Mouse (Mus musculus) adipocyte (in vitro differentiated cells): ENCODE results near the gene Slc4a4.
A peak's percentile ranks its signal among the peaks of the same experiment; 100 is the strongest.

ENCODE experiments used
- DNase-seq: peaks from one replicate; pipeline ENCODE4 v3.0.0-alpha.2; 2016; ENCODE audit warnings: low spot score

Gene Slc4a4

GRCm38 (mm10) chr5:88886668-88887555, at the start of gene Slc4a4:
Gene Slc4a4 (plus strand): TSS chr5:88886818.
- DNase-seq = no peak

DNA sequence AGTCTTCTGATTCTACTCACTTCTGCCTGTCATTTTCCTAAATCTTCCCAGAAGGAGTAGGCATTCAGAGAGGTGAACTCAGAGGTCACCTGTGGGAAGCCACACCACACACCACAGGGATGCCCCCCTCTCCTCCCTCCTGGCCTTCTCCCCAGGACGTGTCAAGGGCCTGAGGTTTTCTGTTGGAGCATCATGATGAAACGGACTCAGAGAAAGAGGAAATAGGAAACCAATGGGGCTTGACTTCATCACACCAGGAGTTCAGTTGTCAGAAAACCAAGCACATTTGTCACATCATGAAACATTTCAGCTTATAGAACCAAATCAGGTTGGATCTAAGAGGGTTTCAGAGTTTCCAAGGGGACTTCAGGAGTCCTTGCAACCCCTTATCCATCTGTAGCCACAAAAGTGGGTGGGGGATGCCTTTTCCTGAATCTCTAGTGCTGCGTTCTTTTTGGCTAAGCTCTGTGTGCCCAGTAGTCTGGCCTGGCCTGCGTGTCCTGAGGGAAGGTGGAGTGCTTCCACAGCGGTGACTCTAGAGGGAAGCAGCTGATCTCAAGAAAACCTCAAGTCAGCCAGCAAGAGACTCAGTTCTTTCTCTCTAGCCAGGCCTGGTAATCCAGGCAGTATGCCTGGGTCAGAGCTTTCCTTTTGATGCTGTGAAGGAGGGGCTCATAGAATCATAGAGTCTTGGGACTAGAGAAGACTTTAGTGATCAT, 46.4 kb upstream of the Slc4a4 start:
- DNase-seq = no peak

- DNase-seq = no peak
Observed at GRCm38 (mm10) chr5:88857311-88857710, 29.3 kb upstream of the Slc4a4 start.

DNA sequence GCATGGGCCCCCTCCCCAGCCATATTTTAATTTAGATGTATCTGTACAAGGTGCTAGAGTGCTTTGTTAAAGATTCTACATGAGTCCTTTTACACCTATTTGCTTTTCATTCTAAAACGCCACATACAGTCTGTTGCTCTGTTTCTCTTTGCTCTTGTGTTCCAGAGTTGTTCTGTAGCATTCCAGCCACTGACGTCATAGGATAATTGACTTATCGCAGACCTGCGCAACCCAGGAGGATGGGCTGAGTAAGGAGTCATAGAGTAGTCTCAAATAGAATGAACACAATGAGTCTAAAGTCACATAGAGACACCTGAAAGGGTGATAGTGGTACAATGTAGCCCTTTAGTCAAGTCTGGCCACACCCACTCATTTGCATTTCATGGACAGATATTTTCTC, 28.8 kb upstream of the Slc4a4 start:
- no peak for DNase-seq

- no peak for DNase-seq
Observed at GRCm38 (mm10) chr5:88858226-88858625, 28.4 kb upstream of the Slc4a4 start.

GRCm38 (mm10) chr5:88862163-88862562, 24.5 kb upstream of the Slc4a4 start:
- peak; percentile 19 for DNase-seq

GRCm38 (mm10) chr5:88862794-88863193, 23.8 kb upstream of the Slc4a4 start:
- no peak for DNase-seq

- DNase-seq = peak; percentile 61
Observed at GRCm38 (mm10) chr5:88884101-88884500, 2.5 kb upstream of the Slc4a4 start.

DNA sequence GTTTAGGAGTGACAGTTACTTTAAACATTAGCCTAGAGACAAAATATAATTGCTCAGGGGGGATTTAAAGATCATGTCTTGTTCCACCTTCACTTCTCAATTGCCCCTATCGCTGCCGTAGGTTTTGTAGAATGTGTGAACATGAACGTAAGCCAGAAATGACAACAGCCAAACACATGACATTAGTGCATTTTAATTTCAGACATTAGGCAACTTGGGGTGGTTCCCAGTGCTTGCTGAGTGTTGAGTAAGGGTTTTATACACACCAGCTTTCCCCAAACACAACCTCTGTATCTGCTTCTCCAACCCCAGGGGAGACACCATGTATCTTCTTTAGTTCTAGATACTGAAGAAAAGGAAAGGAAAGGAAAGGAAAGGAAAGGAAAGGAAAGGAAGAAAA, 1.1 kb upstream of the Slc4a4 start:
- DNase-seq = peak; percentile 62

DNA sequence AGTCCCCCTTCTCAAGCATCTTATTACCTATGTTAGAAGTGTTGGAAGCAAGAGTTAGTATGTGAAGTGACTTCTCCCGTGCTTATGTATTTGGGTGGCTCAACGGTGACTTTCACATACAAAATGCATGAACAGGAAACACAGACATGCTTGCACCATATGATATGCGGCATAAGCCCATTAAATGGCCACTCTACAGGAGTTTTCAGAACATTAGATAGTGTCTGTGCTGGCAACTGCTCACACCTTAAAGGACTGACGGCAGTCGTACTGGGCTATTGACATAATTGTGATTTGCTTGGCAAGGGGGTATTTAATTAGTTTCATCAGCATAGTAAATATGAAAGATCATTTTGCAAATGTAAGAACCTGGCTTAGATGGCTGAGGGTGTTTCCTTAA, 674 bp upstream of the Slc4a4 start:
- DNase-seq = no peak

- DNase-seq = no peak
Observed at GRCm38 (mm10) chr5:88886349-88886667, 310 bp upstream of the Slc4a4 start.

DNA sequence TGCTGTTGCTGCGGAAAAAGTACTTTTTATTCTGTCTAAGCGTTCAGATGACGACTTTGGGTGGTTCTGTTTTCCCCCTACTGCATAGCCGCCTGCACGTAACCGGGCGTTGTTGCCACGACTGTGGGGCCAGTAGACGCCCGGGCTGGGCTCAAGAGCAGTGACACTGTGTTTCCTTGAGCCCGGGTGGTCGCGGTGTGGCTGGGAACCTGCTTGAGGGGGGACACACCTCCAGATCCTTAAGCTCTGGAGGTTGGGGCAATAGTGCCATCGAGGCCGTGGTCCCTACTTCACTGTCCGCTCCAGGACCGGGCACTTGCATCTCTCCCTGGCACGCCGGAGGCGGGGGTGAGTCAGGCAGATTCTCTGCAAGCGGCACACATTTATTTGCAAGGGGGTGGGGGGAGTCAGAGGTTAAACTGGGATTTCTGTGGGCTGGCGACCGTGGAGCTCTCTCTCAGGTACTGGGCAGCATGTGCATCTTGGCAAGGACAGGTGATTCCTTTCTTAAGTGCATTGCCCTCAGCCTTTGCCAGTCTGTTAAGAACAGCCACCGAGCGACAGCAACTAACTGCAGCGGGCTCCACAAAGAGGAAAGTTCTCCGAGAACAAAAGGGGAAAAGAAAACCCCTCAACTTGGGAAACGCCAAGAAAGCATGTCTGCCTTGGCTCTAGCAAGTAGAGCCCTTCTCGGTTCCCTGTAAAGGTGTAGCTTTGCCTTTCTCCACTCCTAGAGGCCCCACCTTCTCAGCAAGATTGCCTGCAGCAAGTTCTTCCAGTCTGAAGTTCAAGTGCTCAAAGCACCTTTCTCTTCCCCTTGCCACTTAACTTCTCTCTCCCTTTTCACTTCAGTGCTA, 1.2 kb downstream of the Slc4a4 start:
- DNase-seq = no peak

DNA sequence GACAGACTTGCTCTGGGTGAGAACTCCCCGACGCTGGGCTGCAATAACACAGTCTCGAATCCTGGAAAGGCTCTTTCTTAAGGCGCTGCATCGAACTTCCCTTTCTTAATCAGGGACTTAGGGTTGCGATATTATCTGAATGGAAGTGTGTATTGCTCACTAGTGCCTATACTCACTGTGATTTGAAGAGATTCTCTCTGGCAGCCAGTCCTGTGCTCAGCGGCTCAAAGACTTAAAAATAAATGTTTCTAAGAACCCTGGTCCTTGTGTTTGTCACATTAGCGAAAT, 1.7 kb downstream of the Slc4a4 start:
- no peak for DNase-seq

GRCm38 (mm10) chr5:88889326-88889725, 2.7 kb downstream of the Slc4a4 start:
- no peak for DNase-seq

- DNase-seq = no peak
Observed at GRCm38 (mm10) chr5:88890146-88890545, 3.5 kb downstream of the Slc4a4 start.

GRCm38 (mm10) chr5:88896574-88896973, 10.0 kb downstream of the Slc4a4 start:
- no peak for DNase-seq

DNA sequence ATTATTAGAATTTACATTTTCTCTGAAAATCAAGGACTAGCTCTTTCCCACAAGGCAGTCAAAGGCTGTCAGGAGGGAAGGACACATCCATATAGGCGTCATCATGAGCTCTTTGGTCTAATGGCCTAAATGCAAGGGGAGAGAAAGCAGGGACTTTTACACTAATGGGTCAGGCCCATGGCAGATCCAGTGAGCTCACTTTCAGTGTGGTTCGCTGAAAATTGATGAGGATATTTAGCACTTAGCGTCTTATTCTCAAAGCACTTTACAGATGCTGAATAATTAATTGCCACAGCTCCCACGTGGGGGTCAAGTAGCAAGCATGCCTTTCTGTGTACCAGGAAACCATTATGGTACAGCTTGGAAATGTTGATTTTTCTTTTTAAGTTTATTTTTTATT, 16.5 kb downstream of the Slc4a4 start:
- no peak for DNase-seq

GRCm38 (mm10) chr5:88903526-88903925, 16.9 kb downstream of the Slc4a4 start:
- no peak for DNase-seq

- DNase-seq = no peak
Observed at GRCm38 (mm10) chr5:88904841-88905240, 18.2 kb downstream of the Slc4a4 start.

- DNase-seq = no peak
Observed at GRCm38 (mm10) chr5:88907615-88908014, 21.0 kb downstream of the Slc4a4 start.

GRCm38 (mm10) chr5:88912629-88913028, 26.0 kb downstream of the Slc4a4 start:
- DNase-seq = peak; percentile 28

GRCm38 (mm10) chr5:88915082-88915481, 28.5 kb downstream of the Slc4a4 start:
- DNase-seq = no peak

DNA sequence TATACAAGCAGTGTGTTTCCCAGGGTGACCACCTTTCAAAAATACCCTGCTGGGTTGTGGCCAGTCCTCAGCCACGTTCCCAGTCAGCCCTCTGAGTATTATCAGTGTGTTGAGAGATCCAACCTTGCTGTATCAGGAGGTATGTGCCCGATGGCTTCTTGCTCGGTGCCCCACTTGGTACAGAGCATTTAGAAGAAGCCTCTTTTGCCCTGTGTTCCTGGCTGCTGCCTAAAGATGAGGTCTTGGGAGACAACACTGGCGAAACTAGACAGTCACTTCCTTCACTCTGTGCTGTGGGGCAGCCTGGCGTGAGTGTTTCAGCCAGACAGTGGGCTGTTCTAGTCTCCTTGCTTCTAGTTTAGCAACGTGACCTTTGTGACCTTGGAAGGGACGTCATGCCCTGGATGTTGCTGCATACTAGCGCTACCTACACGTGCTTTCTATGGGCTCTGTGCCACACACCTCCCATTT, 29.9 kb downstream of the Slc4a4 start:
- no peak for DNase-seq
